Mouse (Mus musculus): ENCODE measurements at regions not wholly inside any gene's neighbourhood (a gene's known extent, or its start where the extent isn't known, plus 50 kb on each side); places are given as distances from the start of the nearest gene placed in this dataset.

DNA sequence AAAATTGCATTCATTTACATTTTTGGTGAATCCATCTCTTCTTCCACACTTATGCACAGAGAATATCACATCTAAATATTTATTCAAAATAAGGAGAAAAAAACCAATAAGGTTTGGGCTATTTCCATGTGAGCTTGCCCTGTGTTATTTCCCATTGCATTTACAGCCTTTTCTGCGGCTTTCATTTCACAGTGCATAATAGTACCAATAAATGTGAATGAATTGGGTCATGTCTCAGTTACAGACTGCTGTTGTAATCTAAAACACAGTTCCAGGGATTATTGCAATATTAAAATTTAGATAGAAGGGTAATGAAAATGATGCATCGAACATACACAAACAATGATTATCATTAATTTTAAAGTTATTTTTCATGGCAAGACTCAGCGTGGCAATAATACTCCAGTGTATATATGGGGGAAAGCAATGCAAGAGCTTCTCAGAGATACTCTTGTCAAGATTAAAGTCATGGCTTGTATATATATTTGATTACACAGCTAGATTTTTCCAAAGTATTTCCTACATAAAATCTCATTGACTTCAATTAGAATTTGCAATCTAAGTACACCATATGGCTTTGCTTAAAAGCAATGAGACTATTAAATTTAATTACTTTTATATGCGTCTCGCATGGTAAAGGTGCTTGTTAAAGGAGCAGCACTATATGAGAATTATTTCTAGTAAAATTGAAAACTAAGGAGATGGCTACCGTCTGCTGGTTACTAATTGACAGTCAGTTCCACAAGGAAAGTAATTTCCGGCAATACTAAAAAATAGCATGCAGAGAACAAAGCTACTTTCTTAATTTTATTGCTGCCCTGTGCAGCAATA lies 782.1 kb upstream of the Cdh9 start:
- in situ Hi-C loops (cut with MboI, MseI): loop anchor here (10.0 kb wide), 1 partner anchor 978 kb away; no protein-coding TSS in a partner anchor

DNA sequence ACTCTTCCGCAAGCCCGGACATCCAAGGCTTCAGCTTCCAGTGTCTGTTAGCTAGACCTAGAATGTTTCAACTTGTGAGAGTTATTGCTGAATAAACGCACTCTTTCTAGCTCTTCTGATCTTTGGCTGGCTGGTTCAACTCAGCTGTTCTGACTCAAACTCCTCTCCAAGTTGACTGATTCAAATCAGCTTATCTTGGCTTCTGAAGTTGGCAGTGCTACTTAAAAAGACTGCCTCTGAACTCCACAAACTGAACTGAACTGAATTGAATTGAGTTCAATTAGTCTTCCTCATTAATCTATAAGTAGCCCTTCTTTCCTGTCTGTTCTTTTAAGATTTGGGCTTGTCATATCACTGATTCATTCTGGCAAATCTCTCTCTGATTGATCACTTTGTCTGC lies 769.1 kb upstream of the Cdh9 start:
- in situ Hi-C loops (cut with MboI, MseI): no loop called here

DNA sequence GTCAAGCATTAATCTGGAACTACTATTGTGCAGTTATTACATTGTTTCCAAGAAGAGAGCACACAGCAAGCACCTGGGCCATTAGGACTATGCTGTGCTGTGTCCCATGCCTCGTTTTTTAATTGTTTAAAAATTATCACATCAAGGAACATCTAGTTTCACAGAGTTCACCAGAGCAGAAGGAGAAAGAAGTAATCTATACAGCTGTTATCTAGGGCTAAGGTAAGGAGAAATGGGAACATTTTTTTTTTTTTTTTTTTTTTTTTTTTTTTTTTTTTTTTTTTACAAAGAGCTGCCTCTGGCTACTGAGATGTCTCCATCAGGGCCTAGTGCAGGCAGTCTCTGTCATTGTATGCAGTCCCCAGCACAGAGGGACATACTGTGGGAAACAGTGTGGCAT lies 760.0 kb upstream of the Cdh9 start:
- in situ Hi-C loops (cut with MboI, MseI): no loop called here

DNA sequence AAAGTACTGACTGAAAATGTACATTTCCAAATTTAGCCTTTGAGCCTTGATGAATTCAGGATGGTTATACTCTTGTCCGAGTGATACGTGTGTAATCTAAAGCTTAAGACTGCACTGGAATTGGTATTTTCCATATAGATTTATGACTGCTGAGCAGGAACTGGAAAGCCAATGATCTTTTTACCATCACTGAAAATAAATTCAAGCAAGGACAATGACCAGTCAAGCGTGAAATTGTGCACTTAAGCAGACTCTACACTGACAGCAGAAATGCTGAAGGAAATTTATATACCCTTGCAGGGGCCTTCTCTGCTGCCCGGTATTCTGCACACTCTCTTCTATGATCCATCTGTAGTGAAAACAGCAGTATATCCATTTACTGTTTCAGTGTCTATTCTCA lies 751.8 kb upstream of the Cdh9 start:
- in situ Hi-C loops (cut with MboI, MseI): no loop called here

Measured in T-helper 1 cell (primary cell).